Mouse (Mus musculus) gastrocnemius, postnatal 4 days (tissue): ENCODE measurements at regions not wholly inside any gene's neighbourhood (a gene's known extent, or its start where the extent isn't known, plus 50 kb on each side); places are given as distances from the start of the nearest gene placed in this dataset.

Experiments used
- DNase-seq, 2 experiments: peaks; one replicate each; pipeline ENCODE4 v3.0.0; 2021 to 2022; ENCODE audit warnings: low spot score in 2 of 2, mixed read lengths in 2 of 2

GRCm38 (mm10) chr12:16026654-16027053, 209.9 kb upstream of the Trib2 start:
- no peak for DNase-seq

GRCm38 (mm10) chr12:16023273-16023672, 206.6 kb upstream of the Trib2 start:
- DNase-seq = no peak

GRCm38 (mm10) chr12:16021202-16021821, 204.6 kb upstream of the Trib2 start:
- DNase-seq = no peak

DNA sequence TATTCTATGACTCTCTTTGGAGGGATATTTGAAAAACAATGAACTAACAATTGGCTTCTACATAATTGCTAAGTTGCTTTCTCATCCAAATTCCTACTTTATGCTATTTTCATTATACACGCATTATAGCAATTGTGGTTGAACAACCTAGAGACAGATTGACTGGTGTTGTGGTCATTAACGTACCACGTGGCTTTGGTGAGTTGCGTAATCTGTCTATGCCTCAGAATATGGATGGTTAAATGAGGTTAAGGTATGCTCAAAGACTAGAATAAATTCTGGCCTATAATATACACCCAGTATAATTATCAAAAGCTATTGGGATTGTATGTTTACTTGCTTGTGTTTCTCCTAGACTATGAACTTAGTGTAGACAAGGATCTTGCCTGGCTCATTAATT, 201.5 kb upstream of the Trib2 start:
- DNase-seq = no peak

DNA sequence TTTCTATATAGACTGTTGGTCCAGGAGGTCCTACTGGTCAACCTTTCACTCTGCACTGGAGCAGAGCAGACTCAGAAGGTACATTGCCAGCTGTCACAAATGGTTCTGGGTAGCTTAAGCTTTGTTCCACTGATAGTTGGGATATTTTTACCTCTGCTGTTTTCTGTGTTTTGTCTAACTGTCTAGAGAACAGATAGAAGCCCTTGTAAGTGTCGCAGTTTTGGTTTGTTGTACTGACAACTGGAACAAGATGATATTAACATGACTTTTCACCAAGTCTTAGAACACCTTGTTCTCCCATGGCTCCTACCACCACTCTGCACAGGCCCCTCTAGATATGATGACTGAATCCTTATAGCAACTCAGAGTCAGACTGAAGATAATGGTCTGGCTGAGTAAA, 199.9 kb upstream of the Trib2 start:
- no peak for DNase-seq

GRCm38 (mm10) chr12:16015596-16015995, 198.9 kb upstream of the Trib2 start:
- DNase-seq = no peak

- DNase-seq = no peak
These were observed 198.0 kb upstream of the Trib2 start for GRCm38 (mm10) chr12:16014679-16015078.

- no peak for DNase-seq
These were observed 197.3 kb upstream of the Trib2 start for GRCm38 (mm10) chr12:16013861-16014630.

DNA sequence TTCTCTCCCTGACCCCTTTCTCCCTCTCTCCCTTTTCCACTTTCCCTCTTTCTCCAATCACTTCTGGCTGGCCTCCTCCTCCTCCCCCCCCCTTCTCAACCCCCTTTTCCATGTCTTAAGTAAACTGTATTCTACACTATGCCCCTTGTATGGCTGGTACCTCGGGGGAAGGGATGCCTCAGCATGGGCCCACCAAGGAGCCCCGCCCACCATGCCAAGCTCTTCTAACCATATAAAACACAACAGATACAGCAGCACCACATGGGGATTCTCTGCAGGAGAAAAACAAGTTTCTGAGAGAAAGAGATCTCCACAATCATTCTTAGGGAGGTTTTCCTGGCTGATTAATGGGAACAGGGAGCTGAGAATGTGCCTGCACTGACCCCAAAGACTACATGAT, 196.6 kb upstream of the Trib2 start:
- DNase-seq = no peak

DNA sequence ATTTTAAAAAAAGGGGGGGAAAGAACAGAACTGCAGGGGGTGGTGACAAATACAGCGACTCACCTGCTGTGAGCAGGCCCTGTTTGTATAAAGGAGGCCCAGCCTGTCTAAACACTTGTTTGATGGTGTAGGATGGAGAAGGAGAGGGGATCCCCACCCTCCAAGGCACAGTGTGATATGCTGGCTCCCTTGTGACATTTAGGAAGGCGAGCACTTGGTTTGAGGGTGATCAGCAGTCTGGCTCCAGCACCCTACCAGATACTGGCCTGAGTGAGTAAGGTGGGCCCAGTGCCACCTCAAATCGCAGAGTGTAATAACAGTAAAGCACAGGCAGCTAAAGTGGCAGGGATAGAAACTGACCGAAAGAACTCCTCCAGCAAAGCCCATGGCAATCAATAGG, 195.4 kb upstream of the Trib2 start:
- DNase-seq = no peak

- DNase-seq = no peak
These were observed 193.3 kb upstream of the Trib2 start for GRCm38 (mm10) chr12:16009822-16010620.

DNA sequence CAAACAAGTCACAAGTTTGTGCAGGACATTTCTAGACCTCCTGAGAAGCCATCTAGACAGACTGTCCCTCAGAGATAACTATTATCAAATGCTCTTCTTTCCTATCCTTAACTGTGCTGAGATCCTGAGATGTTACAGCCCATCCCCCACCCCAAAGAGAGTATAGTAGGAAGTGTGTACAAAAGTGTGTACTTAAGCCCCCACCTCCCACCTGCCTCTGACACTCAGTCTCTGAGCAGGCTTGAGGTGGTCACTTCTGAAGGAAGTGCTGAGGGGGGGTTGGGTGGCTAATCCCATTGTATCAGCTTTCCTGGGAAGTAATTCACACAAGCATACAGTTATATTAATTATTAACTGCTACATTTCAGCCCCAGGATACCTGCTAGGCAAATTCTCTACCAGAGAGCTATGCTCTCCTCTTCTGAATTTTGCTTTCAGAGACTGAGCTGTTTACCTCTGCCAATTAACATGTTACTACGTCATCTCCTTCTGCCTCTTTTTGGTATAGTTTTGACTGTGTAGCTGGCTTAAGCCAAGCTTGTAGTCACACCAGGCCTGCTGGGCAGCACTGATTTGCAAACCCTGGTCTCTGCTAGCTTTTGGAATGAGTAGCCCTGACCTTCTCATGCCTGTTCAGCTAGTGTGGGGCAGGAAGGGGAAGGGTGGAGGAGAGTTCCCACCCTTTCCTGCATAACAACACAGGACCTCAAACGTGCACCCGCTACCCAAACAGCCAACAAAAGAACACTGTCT, 192.2 kb upstream of the Trib2 start:
- no peak for DNase-seq

GRCm38 (mm10) chr12:16008261-16008660, 191.5 kb upstream of the Trib2 start:
- DNase-seq = no peak

DNA sequence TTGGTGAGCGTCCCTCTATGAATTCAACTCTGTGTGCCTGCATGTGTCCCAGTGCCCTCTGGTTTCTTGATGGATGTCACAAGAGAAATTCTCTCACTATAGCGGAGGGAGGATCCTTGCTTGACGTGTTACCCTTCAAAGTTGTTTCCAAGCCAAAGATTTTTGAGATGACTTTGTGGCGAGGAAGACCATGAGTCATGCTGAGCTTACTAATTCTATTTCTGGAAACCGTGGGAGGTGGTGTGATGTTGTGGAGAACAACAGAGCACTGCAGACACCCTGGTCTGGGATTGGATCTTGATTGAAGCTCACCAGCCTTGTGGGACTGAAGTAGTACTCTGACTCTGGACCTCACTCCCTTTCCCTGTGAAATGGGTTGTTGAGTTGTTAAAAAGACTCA, 190.0 kb upstream of the Trib2 start:
- no peak for DNase-seq

- DNase-seq = no peak
These were observed 189.6 kb upstream of the Trib2 start for GRCm38 (mm10) chr12:16006286-16006685.

DNA sequence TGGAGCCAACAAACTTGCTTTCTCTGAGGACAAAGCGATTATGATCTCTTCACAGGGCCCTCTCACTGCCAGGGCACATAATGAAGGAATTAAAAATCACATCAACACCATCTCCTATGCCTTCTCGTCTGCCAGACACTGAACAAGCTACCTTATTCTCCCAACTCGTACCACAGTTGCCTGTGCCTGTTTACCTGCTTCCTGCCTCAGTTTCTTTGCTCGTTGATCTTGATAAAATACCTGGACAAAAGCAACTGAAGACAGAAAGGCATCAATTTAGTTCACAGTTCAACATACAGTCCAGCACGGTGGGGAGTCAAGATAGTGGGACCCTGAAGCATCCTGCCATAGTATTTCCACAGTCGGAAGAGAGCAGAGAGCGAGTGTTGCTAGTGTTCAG, 185.1 kb upstream of the Trib2 start:
- DNase-seq = no peak

DNA sequence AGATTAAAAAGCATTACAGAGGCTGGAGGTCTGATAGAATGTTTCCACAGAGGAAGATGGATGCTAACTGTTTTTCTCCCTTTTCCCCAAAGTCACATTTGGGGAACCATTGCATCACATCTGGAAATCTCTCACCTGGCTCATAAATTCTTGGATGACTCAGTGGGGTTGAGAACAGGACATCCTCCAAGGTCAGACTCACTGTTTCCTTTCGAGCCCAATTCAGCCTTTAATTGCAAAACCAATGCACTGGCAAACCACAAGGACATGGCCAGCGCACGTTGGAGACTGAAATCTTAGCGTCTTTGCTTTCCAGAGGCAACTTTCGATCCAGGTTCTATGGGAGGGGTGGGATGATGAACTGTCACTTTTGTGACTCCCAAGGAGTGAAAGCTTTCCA, 184.5 kb upstream of the Trib2 start:
- DNase-seq = no peak

- DNase-seq = no peak
These were observed 181.6 kb upstream of the Trib2 start for GRCm38 (mm10) chr12:15998331-15998730.

DNA sequence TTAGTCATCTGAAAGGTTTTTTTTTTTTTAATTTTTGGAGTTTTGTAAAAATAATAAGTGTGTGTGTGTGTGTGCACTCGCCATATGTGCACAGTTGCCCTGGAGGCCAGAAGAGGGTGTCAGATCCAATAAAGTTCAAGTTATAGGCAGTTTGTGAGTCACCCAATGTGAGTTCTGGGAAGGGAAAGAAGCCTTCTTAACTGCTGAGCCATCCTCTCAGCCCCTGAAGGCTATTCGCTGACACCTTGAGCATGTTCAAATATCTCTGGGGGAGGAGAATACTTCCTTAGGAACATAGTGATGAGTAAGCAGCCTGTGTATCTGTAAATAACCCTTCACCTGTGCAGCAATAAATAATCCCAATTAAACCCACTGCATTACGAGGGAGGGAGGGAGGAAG, 177.1 kb upstream of the Trib2 start:
- no peak for DNase-seq

DNA sequence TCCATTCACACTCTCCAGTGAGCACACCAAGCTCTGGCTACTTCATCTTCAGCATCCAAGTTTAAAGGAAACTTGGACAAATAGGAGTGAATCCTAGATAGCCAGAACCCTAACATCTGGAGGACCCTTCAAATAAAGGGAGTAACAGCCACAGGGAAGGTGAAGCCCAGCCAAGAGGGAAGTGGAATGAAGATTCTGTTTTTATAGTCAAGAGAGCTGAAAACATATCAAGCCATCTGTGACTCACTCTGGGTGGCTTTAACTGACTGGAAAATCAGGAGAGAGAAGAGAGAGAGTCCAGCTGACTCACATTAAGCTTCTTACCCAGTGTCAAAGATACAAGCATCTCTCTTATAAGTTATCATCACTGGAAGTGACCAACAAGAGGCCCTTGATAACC, 169.6 kb upstream of the Trib2 start:
- DNase-seq = no peak

DNA sequence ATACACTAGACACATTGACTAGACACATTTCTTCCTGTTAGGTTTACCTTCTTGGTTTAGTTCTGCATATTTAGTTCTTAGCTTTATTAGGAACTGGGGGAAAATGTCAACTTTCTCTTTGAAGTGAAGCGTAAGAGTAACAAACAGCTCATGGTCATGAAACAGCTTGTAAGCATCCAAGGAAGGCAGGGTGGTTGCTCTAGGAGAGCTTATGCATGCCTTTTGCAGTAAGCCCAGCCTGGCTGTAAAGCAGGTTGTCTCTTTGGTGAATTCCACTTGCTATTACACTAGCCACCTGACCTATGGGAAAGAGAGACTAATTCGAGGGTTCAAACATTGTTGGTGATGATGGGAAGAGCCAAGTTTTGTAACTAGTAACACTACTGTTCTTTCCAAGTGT, 168.9 kb upstream of the Trib2 start:
- DNase-seq = no peak
